Mouse (Mus musculus) erythroblast, embryonic 14.5 days (primary cell): ENCODE results near the gene Tatdn2. TPM values are rescaled to one million over a fixed set of nuclear protein-coding genes. Genes with fewer than 3 reads are reported as not detected.

Experiments used
- H3K27me3 ChIP-seq: 2 replicates; pipeline ENCODE4 v1.6.1; 2012; ENCODE audit warnings: inconsistent platforms; ENCODE audit not compliant: control insufficient read depth
- H3K36me3 ChIP-seq: 2 replicates; pipeline ENCODE4 v1.6.1; 2012; ENCODE audit warnings: mild to moderate bottlenecking, inconsistent platforms; ENCODE audit not compliant: control insufficient read depth
- H3K4me1 ChIP-seq: 2 replicates; pipeline ENCODE4 v1.6.1; 2012; ENCODE audit warnings: inconsistent platforms; ENCODE audit not compliant: control insufficient read depth
- H3K4me3 ChIP-seq: replicated peaks from 2 replicates; pipeline ENCODE3; 2012; ENCODE audit warnings: moderate library complexity, mild to moderate bottlenecking, inconsistent platforms
- H3K9me3 ChIP-seq: 2 replicates; pipeline ENCODE4 v1.6.1; 2012; ENCODE audit warnings: low read length, inconsistent platforms, mixed read lengths; ENCODE audit not compliant: control insufficient read depth
- GATA1 ChIP-seq: IDR thresholded peaks from 2 replicates; pipeline ENCODE4 v1.6.1; 2012; ENCODE audit warnings: low read length, inconsistent platforms, mixed read lengths
- TAL1 ChIP-seq: IDR thresholded peaks from 3 replicates; pipeline ENCODE4 v1.6.1; 2012; ENCODE audit warnings: low read length, inconsistent platforms, mixed read lengths
- polyA plus RNA-seq: library from polyadenylated mRNA; stranded (reverse); fragments of >175 nt; gene quantifications from 2 replicates; pipeline ENCODE4 v1.2.3, GENCODE M21; 2012

Tatdn2 gene
- polyA plus RNA-seq, 1 experiment: 3.3 TPM

GRCm38 (mm10) chr6:113658226-113658625 is 38.6 kb upstream of the Tatdn2 start:
- peaks cover 6% of the 10 kb centered on the region for H3K36me3 ChIP-seq
- H3K27me3 ChIP-seq: no peaks in the 10 kb centered on the region
- H3K4me3 ChIP-seq: no peak overlapping the region
- H3K9me3 ChIP-seq: peaks cover 7% of the 10 kb centered on the region
- TF ChIP-seq GATA1: no peak
- TF ChIP-seq TAL1: no peak
- peaks cover 11% of the 10 kb centered on the region for H3K4me1 ChIP-seq

- Histone ChIP-seq H3K4me3 (no peak overlapping the region), H3K9me3 (peaks cover 7% of the 10 kb centered on the region), H3K36me3 (peaks cover 6% of the 10 kb centered on the region), H3K4me1 (peaks cover 11% of the 10 kb centered on the region), H3K27me3 (no peaks in the 10 kb centered on the region)
- no peak for TF ChIP-seq TAL1
- TF ChIP-seq GATA1: no peak
Measured at GRCm38 (mm10) chr6:113659648-113660491, 37.0 kb upstream of the Tatdn2 start.

- peaks cover 8% of the 10 kb centered on the region for H3K36me3 ChIP-seq
- no peak for TF ChIP-seq GATA1
- no peak for TF ChIP-seq TAL1
- H3K4me1 ChIP-seq: peaks cover 11% of the 10 kb centered on the region
- H3K9me3 ChIP-seq: peaks cover 7% of the 10 kb centered on the region
- no peak overlapping the region for H3K4me3 ChIP-seq
- no peaks in the 10 kb centered on the region for H3K27me3 ChIP-seq
Measured at GRCm38 (mm10) chr6:113660492-113661352, 36.1 kb upstream of the Tatdn2 start.

GRCm38 (mm10) chr6:113661353-113662241 is 35.3 kb upstream of the Tatdn2 start:
- no peak for TF ChIP-seq TAL1
- TF ChIP-seq GATA1: no peak
- H3K4me3 ChIP-seq: no peak overlapping the region
- H3K36me3 ChIP-seq: peaks cover 8% of the 10 kb centered on the region
- H3K9me3 ChIP-seq: peaks cover 7% of the 10 kb centered on the region
- peaks cover 11% of the 10 kb centered on the region for H3K4me1 ChIP-seq
- no peaks in the 10 kb centered on the region for H3K27me3 ChIP-seq

- Histone ChIP-seq H3K36me3 (peaks cover 8% of the 10 kb centered on the region), H3K4me1 (peaks cover 15% of the 10 kb centered on the region), H3K9me3 (peaks cover 7% of the 10 kb centered on the region), H3K27me3 (no peaks in the 10 kb centered on the region), H3K4me3 (no peak overlapping the region)
- TF ChIP-seq TAL1 (no peak), GATA1 (no peak)
Measured at GRCm38 (mm10) chr6:113662964-113663700, 33.7 kb upstream of the Tatdn2 start.

- Histone ChIP-seq H3K9me3 (peaks cover 7% of the 10 kb centered on the region), H3K4me1 (peaks cover 21% of the 10 kb centered on the region), H3K36me3 (peaks cover 8% of the 10 kb centered on the region), H3K4me3 (no peak overlapping the region), H3K27me3 (no peaks in the 10 kb centered on the region)
- TF ChIP-seq GATA1: no peak
- TF ChIP-seq TAL1: no peak
Measured at GRCm38 (mm10) chr6:113664305-113664704, 32.5 kb upstream of the Tatdn2 start.

- no peak overlapping the region for H3K4me3 ChIP-seq
- no peaks in the 10 kb centered on the region for H3K27me3 ChIP-seq
- H3K4me1 ChIP-seq: peaks cover 17% of the 10 kb centered on the region
- H3K36me3 ChIP-seq: peaks cover 27% of the 10 kb centered on the region
- TF ChIP-seq GATA1 (no peak), TAL1 (no peak)
- peaks cover 9% of the 10 kb centered on the region for H3K9me3 ChIP-seq
Measured at GRCm38 (mm10) chr6:113667611-113668122, 29.2 kb upstream of the Tatdn2 start.
